Mouse (Mus musculus) ovary, postnatal 14 days (tissue): ENCODE measurements at regions not wholly inside any gene's neighbourhood (a gene's known extent, or its start where the extent isn't known, plus 50 kb on each side); places are given as distances from the start of the nearest gene placed in this dataset.

Experiments used
- DNase-seq: peaks from one replicate; pipeline ENCODE4 v3.0.0; 2022; ENCODE audit warnings: low spot score

DNA sequence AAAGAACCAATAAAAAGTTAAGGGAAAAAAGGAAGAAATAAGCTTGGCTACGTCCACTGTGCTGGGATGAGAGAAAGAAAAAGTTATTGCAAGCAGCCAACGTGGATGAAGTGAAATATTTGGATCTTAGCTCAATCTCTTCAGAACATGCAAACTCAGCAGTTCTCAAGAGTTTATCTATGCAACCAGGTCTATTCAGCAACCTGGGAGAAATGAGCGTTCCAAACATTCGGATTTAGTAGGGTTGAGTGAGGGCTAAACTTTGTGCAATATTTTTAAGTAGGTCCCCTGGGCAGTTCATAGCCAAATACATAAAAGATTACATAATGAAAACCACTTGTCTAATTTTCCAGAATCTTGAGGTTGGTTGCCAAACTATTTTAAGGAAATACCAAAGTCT lies 129.0 kb upstream of the Tmem164 start:
- no peak for DNase-seq

DNA sequence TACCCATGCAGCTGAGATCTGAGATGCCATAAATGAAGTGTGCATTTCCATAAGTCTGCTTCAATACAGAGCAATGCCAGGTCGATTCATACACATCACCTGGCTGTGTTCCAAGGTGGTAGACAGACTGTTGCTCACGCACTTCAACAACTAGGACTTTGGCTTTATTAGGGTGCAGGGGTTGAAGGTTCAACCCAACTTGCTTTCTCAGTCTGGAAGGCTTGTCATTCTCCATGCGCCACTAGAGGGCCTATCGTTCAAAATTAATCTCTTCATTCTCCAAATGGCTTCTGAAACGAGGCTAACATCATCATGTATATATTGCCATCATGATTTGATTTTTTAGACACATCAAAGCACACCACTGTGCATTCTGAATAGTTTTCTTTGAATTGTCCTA lies 127.0 kb upstream of the Tmem164 start:
- DNase-seq, result no peak

DNA sequence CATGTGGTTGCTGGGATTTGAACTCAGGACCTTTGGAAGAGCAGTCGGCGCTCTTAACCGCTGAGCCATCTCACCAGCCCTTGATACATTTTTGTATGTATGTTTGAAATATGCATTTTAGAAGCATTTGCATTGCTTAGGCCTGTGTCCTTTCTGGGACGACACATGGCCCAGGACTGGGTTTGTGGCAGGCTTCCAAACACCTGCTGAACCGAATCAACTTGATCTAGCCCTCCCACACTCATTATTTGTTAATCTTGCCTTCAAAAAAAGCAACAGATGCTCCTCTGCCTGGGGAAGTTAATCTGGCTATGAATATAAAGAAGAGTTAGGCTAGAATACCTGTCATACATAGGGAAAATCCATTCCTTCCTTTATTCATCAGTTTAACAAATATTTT lies 123.7 kb upstream of the Tmem164 start:
- no peak for DNase-seq

DNA sequence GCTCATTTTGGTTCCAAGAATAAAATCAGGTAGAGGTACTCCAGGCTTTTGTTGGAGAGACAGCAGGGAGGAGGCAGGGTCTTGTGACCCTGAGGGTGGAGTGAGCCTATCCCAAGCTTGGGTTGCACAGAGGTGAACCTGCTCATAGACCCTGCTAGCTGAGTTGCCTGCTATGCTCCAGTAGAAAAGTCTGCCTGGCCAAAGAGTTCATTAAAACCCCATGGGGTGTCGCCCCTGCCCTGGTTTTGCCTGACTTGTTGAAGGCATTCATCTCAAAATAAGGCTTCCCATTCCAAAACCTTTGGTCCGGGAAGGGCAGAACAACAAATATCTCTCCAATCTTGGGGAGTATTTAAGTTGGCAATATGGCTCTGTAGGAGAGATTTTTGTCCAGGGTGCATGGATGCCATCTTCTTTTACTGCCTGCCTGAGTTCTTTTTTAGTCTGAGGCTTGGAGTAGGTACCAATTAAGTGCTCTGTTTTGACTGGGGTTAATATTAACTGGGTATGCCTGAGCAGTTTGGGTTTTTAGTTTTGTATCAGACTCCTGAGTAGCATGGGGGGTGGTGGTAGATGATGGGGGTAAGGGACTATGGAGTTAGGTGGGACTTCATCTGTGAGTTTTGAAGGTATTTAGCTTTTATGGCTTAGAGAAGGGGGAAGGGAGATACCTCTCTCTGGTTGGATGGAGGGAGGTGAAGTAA lies 120.8 kb upstream of the Tmem164 start:
- DNase-seq, result no peak

DNA sequence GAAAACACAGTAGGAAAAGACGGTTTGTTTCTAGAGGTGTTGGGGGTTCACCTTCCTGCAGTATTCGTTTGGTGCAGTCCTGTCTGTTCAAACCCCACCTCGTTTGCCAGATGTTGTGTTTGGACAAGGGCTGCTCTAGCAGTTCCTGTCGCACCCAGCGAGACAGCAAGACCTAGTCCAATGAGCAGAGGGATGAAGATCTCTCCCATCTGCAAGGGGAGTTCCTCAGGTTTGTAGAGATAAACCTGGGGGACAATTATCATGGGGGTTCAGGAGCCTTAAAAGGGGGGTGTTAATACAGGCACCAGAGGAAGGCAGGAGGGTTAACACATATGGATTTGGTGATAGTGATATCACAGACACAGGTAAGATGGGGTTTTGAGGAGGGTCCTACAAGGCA lies 119.4 kb upstream of the Tmem164 start:
- DNase-seq, result no peak

DNA sequence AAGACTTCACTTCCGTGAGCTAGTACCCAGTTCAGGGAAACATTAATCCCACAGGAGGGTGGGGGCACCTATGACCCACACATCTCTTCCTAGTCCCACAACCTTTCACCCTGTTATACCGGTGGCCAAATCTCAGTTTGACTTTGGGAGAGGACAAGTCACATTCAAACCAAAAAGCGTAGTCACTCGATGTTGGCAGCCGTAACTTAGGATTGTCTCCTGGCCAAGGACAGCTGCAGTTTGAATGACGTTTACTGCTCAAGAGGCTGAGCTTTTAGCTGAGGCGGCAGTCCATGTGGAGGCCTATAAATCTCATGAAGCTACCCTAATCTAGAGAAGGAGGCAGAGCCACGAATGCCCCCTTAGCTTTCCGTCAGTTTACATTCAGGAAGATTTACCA lies 117.0 kb upstream of the Tmem164 start:
- no peak for DNase-seq

DNA sequence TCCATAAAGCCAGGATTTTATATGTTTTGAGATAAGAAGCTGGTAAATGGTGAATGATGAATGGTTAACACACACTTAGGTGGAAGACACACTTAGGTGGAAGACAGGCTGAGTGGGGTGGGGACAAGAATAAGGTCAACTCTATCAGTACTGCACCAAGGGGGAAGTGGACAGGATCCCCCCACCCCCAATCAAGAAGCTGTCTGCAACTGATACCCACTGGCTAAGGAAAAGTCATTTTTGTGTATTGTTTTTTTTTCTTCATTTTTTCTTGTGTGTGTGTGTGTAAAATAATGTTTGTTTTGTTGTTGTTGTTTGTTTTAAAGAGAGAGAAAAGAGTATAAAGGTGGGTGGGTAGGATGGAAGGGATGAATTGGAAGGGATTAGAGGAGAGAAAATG lies 109.4 kb upstream of the Tmem164 start:
- DNase-seq, result no peak

DNA sequence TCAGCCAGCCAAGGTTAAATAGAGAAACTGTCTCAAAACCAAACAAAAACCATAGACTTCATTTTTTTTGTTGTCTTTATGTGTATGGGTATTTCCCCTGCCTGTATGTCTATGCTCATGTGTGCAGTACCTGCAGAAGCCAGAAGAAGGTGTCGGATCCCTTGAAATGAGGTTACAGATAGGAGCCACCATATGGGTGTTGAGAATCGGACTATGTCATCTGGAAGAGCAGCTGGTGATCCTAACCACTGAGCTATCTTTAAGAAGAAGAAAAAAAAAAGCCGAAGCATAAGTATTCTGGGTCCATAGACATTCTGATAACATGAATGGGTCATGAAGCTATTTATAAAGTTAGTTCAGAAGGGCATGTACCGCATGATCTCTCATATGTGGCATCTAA lies 107.2 kb upstream of the Tmem164 start:
- no peak for DNase-seq

DNA sequence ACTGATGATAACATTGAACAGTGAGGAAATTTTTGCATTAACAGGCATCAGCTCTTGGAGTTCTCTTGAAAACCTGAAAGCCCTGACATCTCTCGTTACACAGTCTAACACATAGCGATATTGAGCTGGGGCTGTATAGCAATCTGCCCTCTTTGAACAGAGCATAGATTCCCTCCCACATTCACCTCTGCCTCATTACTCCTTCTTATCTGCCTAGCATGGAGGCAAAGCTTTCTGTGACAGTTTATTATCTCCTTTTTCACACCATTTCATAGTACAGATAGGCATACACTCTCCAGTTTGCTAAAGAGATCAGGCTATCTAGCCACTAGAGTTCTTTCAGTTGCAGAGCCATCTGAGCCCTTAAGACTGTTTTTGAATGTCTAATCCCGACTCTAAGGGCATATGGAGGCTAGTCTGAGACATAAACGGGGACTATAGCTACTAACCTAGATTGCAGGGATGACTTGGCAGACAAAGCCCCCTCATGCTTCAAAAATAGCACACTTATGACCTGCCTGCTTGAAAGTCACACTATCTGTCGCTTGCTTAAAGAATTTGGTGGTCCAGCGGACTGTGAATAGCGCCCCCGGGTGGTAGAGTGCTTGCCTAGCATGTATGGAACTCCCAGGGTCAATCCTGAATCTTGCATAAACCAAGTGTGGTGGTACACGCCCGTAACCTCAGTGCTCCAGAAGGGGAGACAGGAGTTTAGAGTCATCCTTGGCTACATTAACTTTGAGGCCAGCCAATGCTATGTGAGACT lies 106.1 kb upstream of the Tmem164 start:
- DNase-seq, result no peak

DNA sequence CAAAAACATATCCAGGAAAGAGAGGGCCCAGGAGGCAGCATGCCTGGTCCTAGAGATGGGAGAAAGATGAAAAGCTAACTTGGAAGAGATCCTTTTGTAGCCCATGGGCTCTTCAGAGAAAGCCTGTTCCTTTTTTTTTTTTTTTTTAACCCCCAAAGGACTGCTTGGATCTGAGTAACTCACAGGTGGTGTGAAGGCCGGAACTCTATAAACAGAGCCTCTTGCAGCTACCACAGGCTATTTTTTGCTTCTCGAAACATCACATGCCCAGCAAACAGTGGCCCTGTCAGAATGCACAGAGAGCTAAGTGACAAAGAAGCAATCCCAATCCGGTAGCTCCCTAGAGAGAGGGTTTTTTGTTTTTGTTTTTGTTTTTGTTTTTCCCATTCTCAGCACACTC lies 105.1 kb upstream of the Tmem164 start:
- DNase-seq, result no peak

DNA sequence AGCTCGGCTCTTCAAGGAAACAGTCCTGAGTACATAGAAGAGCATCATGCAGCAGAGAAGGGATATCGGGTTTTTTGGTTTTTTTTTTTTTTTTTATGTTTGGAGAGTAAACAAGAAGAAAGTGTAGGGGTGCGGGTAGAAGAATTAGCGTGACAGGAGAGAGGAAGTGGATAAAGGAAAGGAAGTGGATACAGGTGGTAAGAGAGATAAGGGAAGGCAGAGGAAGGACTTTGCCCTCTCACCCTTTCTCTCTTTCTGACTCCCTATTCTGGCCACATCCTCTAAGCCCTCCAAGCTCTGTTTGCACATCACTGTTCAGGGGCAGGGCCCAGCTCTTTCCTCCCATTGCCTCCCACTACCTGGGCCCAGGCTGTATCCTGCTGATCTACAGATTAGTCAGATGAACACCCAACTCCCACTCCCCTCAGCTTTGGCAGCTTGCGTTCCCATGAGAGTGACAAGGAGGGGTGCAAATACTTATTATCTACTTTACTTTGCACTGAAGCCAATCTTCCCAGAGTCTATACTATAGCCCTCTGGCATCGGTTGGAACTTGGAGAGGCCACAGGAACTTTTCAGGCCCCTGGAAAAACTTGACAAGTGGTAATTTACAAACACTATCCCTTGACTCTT lies 103.6 kb upstream of the Tmem164 start:
- DNase-seq, result no peak

DNA sequence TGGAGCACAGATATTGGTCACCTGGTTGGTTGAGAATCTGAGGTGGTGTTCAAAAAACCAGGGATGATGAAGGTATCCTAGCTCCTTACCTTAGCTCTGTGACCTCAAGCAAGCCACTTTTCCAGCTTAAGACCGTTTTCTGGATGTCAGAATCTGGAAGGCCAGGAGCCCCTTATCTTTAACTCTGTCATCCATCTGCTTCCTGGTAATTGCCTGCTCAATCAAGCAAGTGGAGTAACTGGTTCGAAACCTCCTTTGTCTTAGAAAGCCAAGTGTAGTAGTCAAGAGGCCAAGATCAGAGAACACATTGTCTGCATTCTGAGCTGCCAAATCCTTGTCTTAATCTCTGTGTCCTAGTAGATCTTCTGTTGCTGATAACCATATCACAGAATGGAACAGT lies 95.9 kb upstream of the Tmem164 start:
- DNase-seq, result no peak

DNA sequence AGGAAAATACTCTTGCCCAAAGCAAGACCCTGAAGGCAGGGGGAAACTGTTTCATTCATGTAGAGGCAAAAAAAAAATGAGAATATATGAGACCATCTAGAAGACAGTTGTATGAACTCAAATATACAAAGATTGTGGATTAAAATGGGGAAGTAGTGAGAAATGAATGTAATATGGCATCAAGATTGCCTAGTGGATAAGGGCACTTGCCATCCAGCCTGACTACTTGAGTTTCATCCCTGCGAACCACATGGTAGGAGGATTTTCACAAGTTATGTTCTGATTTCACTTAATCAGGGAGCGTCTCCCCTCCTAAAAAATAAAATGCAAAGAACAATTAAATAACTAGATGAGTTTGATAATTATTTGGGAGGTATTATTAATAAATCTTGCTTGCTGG lies 81.8 kb upstream of the Tmem164 start:
- DNase-seq, result no peak

DNA sequence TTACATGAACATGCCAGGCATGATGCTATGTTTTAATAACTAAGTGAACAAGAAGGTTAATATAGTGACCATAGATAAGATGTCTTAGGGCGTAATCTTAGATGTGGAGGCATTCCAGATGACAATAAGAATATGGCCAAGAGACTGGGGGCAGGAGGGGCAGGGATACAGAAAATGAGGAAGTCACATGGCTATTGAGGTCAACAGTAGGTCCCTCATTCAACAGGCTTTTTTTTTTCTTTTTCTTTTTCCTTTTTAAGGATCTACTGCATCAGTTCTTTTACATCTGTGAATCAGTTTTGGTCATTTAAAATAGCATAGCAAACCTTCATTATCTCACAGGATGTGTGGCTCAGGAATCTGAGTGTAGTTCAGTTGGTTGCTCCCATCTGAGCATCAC lies 80.4 kb upstream of the Tmem164 start:
- no peak for DNase-seq

DNA sequence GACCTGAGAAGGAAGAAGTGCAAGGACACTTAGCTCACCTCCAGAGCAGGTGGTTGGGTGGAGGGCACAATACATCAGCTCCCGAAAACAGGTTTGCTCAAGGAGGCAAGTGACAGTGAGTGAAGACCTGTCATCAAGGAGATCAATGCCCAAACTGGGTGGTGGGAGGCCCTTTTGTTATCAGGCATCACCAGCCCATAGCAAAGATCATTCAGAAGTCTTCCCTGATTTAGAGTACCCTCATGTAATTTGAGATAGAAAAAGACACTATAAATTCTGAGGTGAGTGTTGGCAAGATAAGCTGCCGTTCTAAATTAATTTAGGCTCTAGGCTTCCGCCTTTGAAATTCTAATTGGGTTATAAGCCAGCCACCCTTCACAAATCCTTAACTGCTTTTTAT lies 76.1 kb upstream of the Tmem164 start:
- no peak for DNase-seq

DNA sequence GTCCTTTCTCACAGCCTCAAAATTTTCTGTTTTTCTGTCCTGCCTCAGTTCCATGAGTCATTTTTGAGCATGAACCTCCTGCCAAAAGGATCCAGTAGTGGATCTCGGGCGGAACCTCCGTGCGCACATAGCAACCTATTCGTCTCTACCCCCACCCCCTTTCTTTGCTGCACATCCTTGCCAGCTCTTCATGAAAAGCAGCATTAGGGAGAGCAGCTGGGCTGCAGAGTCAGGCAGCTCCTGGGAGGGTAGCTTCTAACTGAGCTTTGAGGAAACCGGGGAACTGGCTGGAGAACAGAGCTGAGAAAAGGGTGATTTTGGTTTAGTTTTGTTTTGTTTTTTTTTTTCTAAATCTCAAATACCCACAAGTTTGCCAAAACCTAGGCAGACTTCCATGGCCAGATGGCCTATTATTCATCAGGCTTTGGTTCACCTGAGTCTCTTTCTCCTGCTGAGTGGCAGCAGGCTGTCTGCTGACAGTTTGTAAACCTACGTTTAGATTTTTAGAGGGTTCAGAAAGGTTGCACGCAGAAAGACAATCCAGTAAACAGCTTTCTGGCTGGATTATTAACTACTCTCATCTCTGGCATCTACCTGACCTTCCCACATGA lies 74.5 kb upstream of the Tmem164 start:
- no peak for DNase-seq

DNA sequence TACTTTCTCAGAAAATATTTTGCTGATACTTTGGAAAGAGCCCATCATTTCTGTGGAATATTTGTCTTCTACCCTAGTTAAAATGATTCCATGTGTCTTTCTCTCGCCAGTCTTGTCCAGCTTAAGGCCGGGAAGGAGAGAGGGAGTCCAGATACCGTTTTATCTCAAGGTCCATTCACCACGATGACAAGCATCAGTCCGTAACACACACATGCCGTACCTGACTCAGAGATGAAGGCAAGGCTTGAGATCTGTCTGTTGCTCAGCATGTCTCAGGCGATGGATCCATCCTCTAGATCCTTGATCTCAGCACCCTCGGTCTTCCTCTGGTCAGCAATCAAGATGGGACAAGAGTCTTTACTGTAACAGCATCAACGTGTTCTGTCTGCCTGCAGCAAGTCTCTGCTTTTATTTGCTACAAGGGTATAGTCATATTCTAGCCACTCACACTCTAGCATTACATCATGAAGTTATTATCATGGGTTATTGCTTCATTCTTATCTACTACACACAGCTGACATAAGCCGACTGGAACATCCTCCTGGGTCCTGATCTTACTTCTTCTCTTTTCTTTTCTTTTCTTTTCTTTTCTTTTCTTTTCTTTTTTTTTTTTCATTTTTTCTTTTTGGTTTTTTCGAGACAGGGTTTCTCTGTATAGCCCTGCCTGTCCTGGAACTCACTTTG lies 64.9 kb upstream of the Tmem164 start:
- no peak for DNase-seq

DNA sequence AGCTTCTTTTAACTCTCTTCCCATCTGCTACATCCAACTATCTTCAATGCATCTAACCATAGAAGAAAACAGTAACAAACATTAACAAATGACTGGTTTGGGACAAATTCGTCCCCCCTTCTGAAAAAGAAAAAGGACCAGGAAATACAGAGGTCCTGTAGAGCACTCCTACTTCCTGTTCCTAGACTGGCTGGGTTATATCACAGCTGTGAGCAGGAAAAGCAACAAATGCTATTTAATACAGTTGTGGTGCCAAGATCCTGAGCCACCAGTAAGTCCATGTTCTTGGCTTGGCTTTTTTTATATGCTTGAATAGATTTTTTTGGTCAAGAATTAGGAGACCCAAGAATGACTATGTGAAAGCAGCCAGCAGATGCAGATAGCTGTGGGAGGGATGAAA lies 62.8 kb upstream of the Tmem164 start:
- DNase-seq, result no peak

DNA sequence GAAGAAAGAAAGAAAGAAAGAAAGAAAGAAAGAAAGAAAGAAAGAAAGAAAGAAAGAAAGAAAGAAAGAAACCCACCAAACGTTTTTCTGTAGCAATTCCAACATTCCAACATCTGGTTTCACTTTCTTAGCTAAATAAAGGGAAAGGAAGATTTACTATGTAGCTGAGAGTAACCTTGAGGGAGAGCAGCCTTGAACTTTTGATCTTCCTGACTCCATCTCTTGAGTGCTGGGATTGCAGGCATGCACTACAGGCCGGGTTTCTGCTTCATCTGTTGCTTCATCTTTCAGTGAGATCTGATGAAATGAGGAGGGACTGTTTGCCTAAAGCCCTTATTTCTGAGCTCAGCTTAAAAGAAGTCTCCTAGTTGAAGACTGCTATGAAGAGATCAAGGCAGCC lies 57.8 kb upstream of the Tmem164 start:
- DNase-seq, result no peak

DNA sequence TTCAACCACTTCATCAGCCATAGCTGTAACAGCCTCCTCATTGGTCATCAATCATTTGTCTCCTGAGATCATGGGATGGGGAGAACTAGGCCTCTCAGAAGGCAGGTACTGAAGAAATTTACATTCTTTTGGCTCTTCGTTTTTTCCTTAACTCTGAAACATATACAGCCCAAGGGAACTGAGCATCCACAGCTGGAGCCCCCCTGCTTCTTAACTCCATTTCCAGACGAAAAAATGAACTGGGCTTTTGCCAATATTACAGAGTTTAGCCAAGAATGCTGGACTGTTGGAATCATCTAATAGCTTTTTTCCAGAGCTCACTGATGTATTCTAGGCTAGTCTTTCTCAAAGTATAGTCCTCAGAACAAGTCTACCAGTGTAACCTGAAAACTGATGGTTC lies 57.3 kb upstream of the Tmem164 start:
- DNase-seq, result no peak
